9 mouse cellular contexts compared by ENCODE assay signal in genomic region chr9:50478826-50479225, GRCm38 (mm10). TPM values are rescaled to one million over a fixed set of nuclear protein-coding genes. Genes with fewer than 3 reads are reported as not detected.
DNase-seq lines count a peak whose midpoint lies in the region; ATAC-seq and TF ChIP-seq lines count a peak whose summit lies in the region.
"Had no signal": no experiment of that assay in that cellular context is flagged by ENCODE, and none has a peak within 500 bp of the region (broad histone marks: within the 10 kb centered on the region; RNA-seq: fewer than 3 reads in every experiment).

No protein-coding gene starts in this region.

- no peak for ATAC-seq in heart, embryonic 13.5 days (ENCODE audit: extremely low read depth, insufficient number of reproducible peaks, low FRiP score, low TSS enrichment)
- no peak; the same call in 1 of the 2 replicates for ATAC-seq in liver, postnatal 0 days
- ATAC-seq in stomach, embryonic 16.5 days (ENCODE audit: insufficient read depth, low FRiP score): peak; percentile 64

- peaks cover 14% of the 10 kb centered on the region for H3K4me1 ChIP-seq in heart, embryonic 13.5 days
- 0 out of 2 replicates have a peak, but pooled peaks cover 3% of the 10 kb centered on the region for H3K4me1 ChIP-seq in liver, postnatal 0 days (ENCODE audit: insufficient read depth)
- peaks cover 10% of the 10 kb centered on the region for H3K4me1 ChIP-seq in stomach, embryonic 16.5 days (ENCODE audit: control insufficient read depth, insufficient read depth, low read length)
- H3K4me1 ChIP-seq: neural tube, embryonic 13.5 days had no signal

- WGBS in heart, embryonic 13.5 days: 11% methylated on average over 5 of the region's 5 CpGs
- 20% methylated on average over 5 of the region's 5 CpGs for WGBS in liver, postnatal 0 days (ENCODE audit: insufficient replicate concordance)
- WGBS in stomach, embryonic 16.5 days: 10% methylated on average over 5 of the region's 5 CpGs

- intact Hi-C loops in heart, postnatal 10 days (cut with DNase I): no loop called here
- intact Hi-C loops in left cerebral cortex, adult 2 months (cut with DNase I): loop anchor here (5.0 kb wide), 1 partner anchor 38 kb away; no protein-coding TSS in a partner anchor

- no peak overlapping the region for H3K9ac ChIP-seq in heart, embryonic 13.5 days
- H3K9ac ChIP-seq in liver, postnatal 0 days (replicated peaks): no peak overlapping the region
- no peak overlapping the region for H3K9ac ChIP-seq in stomach, embryonic 16.5 days (ENCODE audit: low read length)
- H3K9ac ChIP-seq: neural tube, embryonic 13.5 days had no signal

- TF ChIP-seq EP300 in liver, postnatal 0 days (IDR thresholded peaks at IDR 0.05; ENCODE audit: low read depth): no peak

- peak overlapping the region; percentile 34; the same call in 1 of the 2 replicates for H3K4me2 ChIP-seq in heart, embryonic 13.5 days
- peak overlapping the region; percentile 31; the same call in 1 of the 2 replicates for H3K4me2 ChIP-seq in liver, postnatal 0 days (ENCODE audit: low read depth, low read length)
- H3K4me2 ChIP-seq in stomach, embryonic 16.5 days (ENCODE audit: low read depth, low read length): 0 out of 2 replicates have a peak overlapping the region, but pooled peaks have one; percentile 13
- H3K4me2 ChIP-seq: neural tube, embryonic 13.5 days had no signal

- no peak for TF ChIP-seq CTCF in liver, postnatal 0 days (IDR thresholded peaks at IDR 0.05; ENCODE audit: low read depth)
- TF ChIP-seq CTCF in left cerebral cortex, adult 2 months (IDR thresholded peaks at IDR 0.05): no peak

- H3K9me3 ChIP-seq in heart, embryonic 13.5 days: no peaks in the 10 kb centered on the region
- H3K9me3 ChIP-seq in liver, postnatal 0 days (ENCODE audit: low read length): no peaks in the 10 kb centered on the region
- H3K9me3 ChIP-seq in stomach, embryonic 16.5 days (replicated peaks; ENCODE audit: control insufficient read depth, low read length): no peaks in the 10 kb centered on the region
- H3K9me3 ChIP-seq: neural tube, embryonic 13.5 days had no signal

- 0 out of 2 replicates have a peak overlapping the region, but pooled peaks have one; percentile 37 for H3K27ac ChIP-seq in heart, embryonic 13.5 days (replicated peaks)
- peak overlapping the region; percentile 58 for H3K27ac ChIP-seq in liver, postnatal 0 days (ENCODE audit: low read depth)
- peak overlapping the region; percentile 23; the same call in 1 of the 2 replicates for H3K27ac ChIP-seq in stomach, embryonic 16.5 days (ENCODE audit: low read length)
- no peak overlapping the region for H3K27ac ChIP-seq in left cerebral cortex, adult 2 months
- H3K27ac ChIP-seq: neural tube, embryonic 13.5 days had no signal

- no peaks in the 10 kb centered on the region for H3K36me3 ChIP-seq in heart, embryonic 13.5 days
- H3K36me3 ChIP-seq in liver, postnatal 0 days (replicated peaks; ENCODE audit: insufficient read depth, low read length): no peaks in the 10 kb centered on the region
- no peaks in the 10 kb centered on the region for H3K36me3 ChIP-seq in stomach, embryonic 16.5 days (ENCODE audit: control insufficient read depth, insufficient read depth, low read length)
- H3K36me3 ChIP-seq: neural tube, embryonic 13.5 days had no signal

- peaks cover 15% of the 10 kb centered on the region; the same call in 1 of the 2 replicates for H3K27me3 ChIP-seq in heart, embryonic 13.5 days (replicated peaks)
- H3K27me3 ChIP-seq in liver, postnatal 0 days (ENCODE audit: insufficient read depth, low read length): no peaks in the 10 kb centered on the region
- no peaks in the 10 kb centered on the region; the same call in 1 of the 2 replicates for H3K27me3 ChIP-seq in stomach, embryonic 16.5 days (ENCODE audit: control insufficient read depth, insufficient read depth, low read length)
- H3K27me3 ChIP-seq: neural tube, embryonic 13.5 days had no signal

- H3K4me3 ChIP-seq in heart, embryonic 13.5 days: no peak overlapping the region
- H3K4me3 ChIP-seq in liver, postnatal 0 days (ENCODE audit: low read depth, low read length): no peak overlapping the region
- no peak overlapping the region for H3K4me3 ChIP-seq in stomach, embryonic 16.5 days (replicated peaks; ENCODE audit: low read length)
- H3K4me3 ChIP-seq in left cerebral cortex, adult 2 months: no peak overlapping the region
- H3K4me3 ChIP-seq: neural tube, embryonic 13.5 days had no signal

- no peak for DNase-seq in heart, postnatal 10 days
- DNase-seq in NIH3T3 (ENCODE audit: low read depth): peak; percentile 31
- DNase-seq in liver, postnatal 0 days: peak; percentile 41
- no peak for DNase-seq in left cerebral cortex, adult 8-10 months (ENCODE audit: low spot score in 2 of 2)
- DNase-seq in left cerebral cortex, adult 2 months (ENCODE audit: extremely low spot score in 1 of 2, low spot score in 2 of 2): no peak
- no peak for DNase-seq in cerebellum, adult 11 months

RNA-seq across cellular contexts. Expression of gene Plet1, which starts 15.5 kb away (rescaled TPM):
- 0.14 and 0.19 TPM in 2 replicates for polyA plus RNA-seq in heart, embryonic 13.5 days (2015; fragmentation: Nextera tagmentation; extraction: Ambion mirVana)
- total RNA-seq in heart, postnatal 10 days (2021): 1 to 10 TPM; 1.2 to 2.6 TPM
- polyA plus RNA-seq in liver, postnatal 0 days (2015; fragmentation: Nextera tagmentation; extraction: Ambion mirVana): 0.71 and 1.0 TPM in 2 replicates
- 17.9 and 25.0 TPM in 2 replicates for polyA plus RNA-seq in stomach, embryonic 16.5 days (2015; fragmentation: Nextera tagmentation; extraction: Ambion mirVana)
- total RNA-seq in left cerebral cortex, adult 8-10 months (2022): not detected
- not detected for total RNA-seq in left cerebral cortex, adult 2 months (2021)

RNA-seq across cellular contexts. Expression of gene Pts, which starts 49.7 kb away (rescaled TPM):
- polyA plus RNA-seq in heart, embryonic 13.5 days (2015; fragmentation: Nextera tagmentation; extraction: Ambion mirVana): 76.0 and 79.3 TPM in 2 replicates
- 10 to 100 TPM; 31.7 to 36.8 TPM for total RNA-seq in heart, postnatal 10 days (2021)
- polyA plus RNA-seq in liver, postnatal 0 days (2015; fragmentation: Nextera tagmentation; extraction: Ambion mirVana): 44.6 and 48.9 TPM in 2 replicates
- 85.1 and 91.8 TPM in 2 replicates for polyA plus RNA-seq in stomach, embryonic 16.5 days (2015; fragmentation: Nextera tagmentation; extraction: Ambion mirVana)
- total RNA-seq in left cerebral cortex, adult 8-10 months (2022): 10 to 100 TPM; 28.2 to 31.7 (median 29.5) TPM
- 10 to 100 TPM; 28.6 to 31.6 TPM for total RNA-seq in left cerebral cortex, adult 2 months (2021)

Comparison
In these comparisons a context has a peak if more than half of its experiments do, and no peak if none do; other contexts are left out.
1. DNase-seq: peak in NIH3T3 (single experiment) and liver, postnatal 0 days (single experiment); none in heart, postnatal 10 days (0 of 2), left cerebral cortex, adult 8-10 months (0 of 2), left cerebral cortex, adult 2 months (0 of 2) and cerebellum, adult 11 months (single experiment).
2. Peak in every context shown above with its lines, with median percentiles within 50 percentile points of each other: H3K4me2 ChIP-seq.